Mouse (Mus musculus): ENCODE measurements around the gene Cadm2. TPM values are rescaled to one million over a fixed set of nuclear protein-coding genes. Genes with fewer than 3 reads are reported as not detected.

The Cadm2 gene
- polyA plus RNA-seq, 1 experiment, result not detected

- TF ChIP-seq GATA1 (IDR thresholded peaks at IDR 0.05; ENCODE audit: low read length), result no peak
Measured at GRCm38 (mm10) chr16:66622423-66622822, 998.3 kb downstream of the Cadm2 start.

DNA sequence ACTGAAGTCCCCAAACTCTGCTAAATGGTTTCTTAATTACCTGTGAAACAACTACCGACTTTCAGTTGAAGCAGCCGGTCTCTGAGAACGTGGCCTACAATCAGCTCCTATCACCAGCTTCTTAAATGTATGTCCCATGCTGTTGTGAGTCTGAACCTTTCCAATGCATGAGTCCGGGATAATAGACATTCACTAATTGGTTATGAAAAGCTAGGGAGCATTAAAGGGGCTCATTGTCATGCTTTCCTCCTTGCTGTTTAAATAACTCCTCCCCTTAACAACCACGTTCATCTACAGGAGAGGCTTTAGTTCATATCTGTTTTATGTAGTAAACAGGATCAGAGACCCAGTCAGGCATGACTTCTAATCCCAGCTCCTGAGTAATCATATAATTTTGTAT is 1008.1 kb downstream of the Cadm2 start:
- TF ChIP-seq GATA1 (IDR thresholded peaks at IDR 0.05; ENCODE audit: low read length), result no peak

Data from G1E-ER4 (cell line).